Mouse (Mus musculus): Measurements from ENCODE around the gene Olfr93. TPM values are rescaled to one million over a fixed set of nuclear protein-coding genes. Genes with fewer than 3 reads are reported as not detected.

The Olfr93 gene
- not detected in 2 replicates for polyA plus RNA-seq (2014; fragmentation: Nextera tagmentation; extraction: Ambion mirVana)

- no peaks in the 10 kb centered on the region for H3K27me3 ChIP-seq (replicated peaks; ENCODE audit: control insufficient read depth, insufficient read depth, low read length)
- H3K4me3 ChIP-seq (ENCODE audit: low read depth, low read length) = no peak within 1 kb of the TSS
- H3K36me3 ChIP-seq (ENCODE audit: control insufficient read depth, insufficient read depth, low read length) = no peaks in the 10 kb centered on the region
- no peak within 1 kb of the TSS for H3K27ac ChIP-seq (ENCODE audit: low read depth)
- no peak for ATAC-seq (replicated peaks; ENCODE audit: low FRiP score, low TSS enrichment, low read depth)
- no peaks in the 10 kb centered on the region for H3K9me3 ChIP-seq (ENCODE audit: control insufficient read depth, low read length)
- DNase-seq (ENCODE audit: low spot score) = no peak
- no peaks in the 10 kb centered on the region for H3K4me1 ChIP-seq (replicated peaks; ENCODE audit: control insufficient read depth, insufficient read depth, low read length)
- H3K9ac ChIP-seq (ENCODE audit: low read length) = no peak within 1 kb of the TSS
- no peak within 1 kb of the TSS for H3K4me2 ChIP-seq (ENCODE audit: low read length)
Measured at GRCm38 (mm10) chr17:37161394-37161793, at the start of gene Olfr93. Gene Olfr93 (minus strand): TSS chr17:37161494.

GRCm38 (mm10) chr17:37203917-37204236, 42.6 kb upstream of the Olfr93 start:
- H3K4me2 ChIP-seq (ENCODE audit: low read length) = no peak overlapping the region
- no peaks in the 10 kb centered on the region for H3K27me3 ChIP-seq (replicated peaks; ENCODE audit: control insufficient read depth, insufficient read depth, low read length)
- ATAC-seq (replicated peaks; ENCODE audit: low FRiP score, low TSS enrichment, low read depth) = peak; percentile 23; the same call in 1 of the 2 replicates
- H3K4me3 ChIP-seq (ENCODE audit: low read depth, low read length) = no peak overlapping the region
- H3K9ac ChIP-seq (ENCODE audit: low read length) = no peak overlapping the region
- no peak overlapping the region for H3K27ac ChIP-seq (ENCODE audit: low read depth)
- DNase-seq (ENCODE audit: low spot score) = no peak
- H3K9me3 ChIP-seq (ENCODE audit: control insufficient read depth, low read length) = no peaks in the 10 kb centered on the region
- WGBS = 32% methylated on average over 3 of the region's 3 CpGs
- no peaks in the 10 kb centered on the region for H3K36me3 ChIP-seq (ENCODE audit: control insufficient read depth, insufficient read depth, low read length)
- no peaks in the 10 kb centered on the region for H3K4me1 ChIP-seq (replicated peaks; ENCODE audit: control insufficient read depth, insufficient read depth, low read length)

- Histone ChIP-seq H3K9me3 (ENCODE audit: control insufficient read depth, low read length) (no peaks in the 10 kb centered on the region), H3K9ac (ENCODE audit: low read length) (no peak overlapping the region), H3K27ac (ENCODE audit: low read depth) (no peak overlapping the region), H3K4me1 (replicated peaks; ENCODE audit: control insufficient read depth, insufficient read depth, low read length) (no peaks in the 10 kb centered on the region), H3K4me2 (ENCODE audit: low read length) (no peak overlapping the region), H3K27me3 (replicated peaks; ENCODE audit: control insufficient read depth, insufficient read depth, low read length) (no peaks in the 10 kb centered on the region), H3K36me3 (ENCODE audit: control insufficient read depth, insufficient read depth, low read length) (no peaks in the 10 kb centered on the region), H3K4me3 (ENCODE audit: low read depth, low read length) (no peak overlapping the region)
- peak; percentile 76; the same call in 1 of the 2 replicates for ATAC-seq (replicated peaks; ENCODE audit: low FRiP score, low TSS enrichment, low read depth)
- WGBS = 0% methylated on average over 4 of the region's 4 CpGs
- DNase-seq (ENCODE audit: low spot score) = peak; percentile 88
Measured at GRCm38 (mm10) chr17:37203206-37203916, 42.1 kb upstream of the Olfr93 start.

GRCm38 (mm10) chr17:37200894-37201293, 39.6 kb upstream of the Olfr93 start, which contains the start of gene Olfr94:
Gene Olfr94 (minus strand): TSS chr17:37200994.
- H3K27me3 ChIP-seq (replicated peaks; ENCODE audit: control insufficient read depth, insufficient read depth, low read length) = peaks cover 21% of the 10 kb centered on the region
- H3K36me3 ChIP-seq (ENCODE audit: control insufficient read depth, insufficient read depth, low read length) = no peaks in the 10 kb centered on the region
- no peak within 1 kb of the TSS for H3K4me3 ChIP-seq (ENCODE audit: low read depth, low read length)
- H3K4me1 ChIP-seq (replicated peaks; ENCODE audit: control insufficient read depth, insufficient read depth, low read length) = peaks cover 3% of the 10 kb centered on the region; the same call in 1 of the 2 replicates
- H3K27ac ChIP-seq (ENCODE audit: low read depth) = no peak within 1 kb of the TSS
- no peaks in the 10 kb centered on the region for H3K9me3 ChIP-seq (ENCODE audit: control insufficient read depth, low read length)
- 82% methylated on average over 2 of the region's 2 CpGs for WGBS
- DNase-seq (ENCODE audit: low spot score) = no peak
- H3K9ac ChIP-seq (ENCODE audit: low read length) = no peak within 1 kb of the TSS
- H3K4me2 ChIP-seq (ENCODE audit: low read length) = no peak within 1 kb of the TSS
- ATAC-seq (replicated peaks; ENCODE audit: low FRiP score, low TSS enrichment, low read depth) = no peak

GRCm38 (mm10) chr17:37196845-37197724, 35.8 kb upstream of the Olfr93 start:
- H3K4me3 ChIP-seq (ENCODE audit: low read depth, low read length) = peak overlapping the region; percentile 46
- peak; percentile 72 for DNase-seq (ENCODE audit: low spot score)
- no peaks in the 10 kb centered on the region for H3K9me3 ChIP-seq (ENCODE audit: control insufficient read depth, low read length)
- 3% methylated on average over 76 of the region's 77 CpGs for WGBS
- H3K9ac ChIP-seq (ENCODE audit: low read length) = no peak overlapping the region
- no peak overlapping the region for H3K27ac ChIP-seq (ENCODE audit: low read depth)
- peak overlapping the region; percentile 81 for H3K4me2 ChIP-seq (ENCODE audit: low read length)
- peak; percentile 93 for ATAC-seq (replicated peaks; ENCODE audit: low FRiP score, low TSS enrichment, low read depth)
- H3K36me3 ChIP-seq (ENCODE audit: control insufficient read depth, insufficient read depth, low read length) = no peaks in the 10 kb centered on the region
- peaks cover 3% of the 10 kb centered on the region; the same call in 1 of the 2 replicates for H3K4me1 ChIP-seq (replicated peaks; ENCODE audit: control insufficient read depth, insufficient read depth, low read length)
- H3K27me3 ChIP-seq (replicated peaks; ENCODE audit: control insufficient read depth, insufficient read depth, low read length) = peaks cover 25% of the 10 kb centered on the region

GRCm38 (mm10) chr17:37194782-37195181, 33.5 kb upstream of the Olfr93 start:
- no peaks in the 10 kb centered on the region for H3K9me3 ChIP-seq (ENCODE audit: control insufficient read depth, low read length)
- DNase-seq (ENCODE audit: low spot score) (no peak), ATAC-seq (replicated peaks; ENCODE audit: low FRiP score, low TSS enrichment, low read depth) (no peak)
- no peaks in the 10 kb centered on the region for H3K36me3 ChIP-seq (ENCODE audit: control insufficient read depth, insufficient read depth, low read length)
- peaks cover 3% of the 10 kb centered on the region; the same call in 1 of the 2 replicates for H3K4me1 ChIP-seq (replicated peaks; ENCODE audit: control insufficient read depth, insufficient read depth, low read length)
- 93% methylated on average over 5 of the region's 5 CpGs for WGBS
- H3K27ac ChIP-seq (ENCODE audit: low read depth) = no peak overlapping the region
- H3K4me2 ChIP-seq (ENCODE audit: low read length) = no peak overlapping the region
- no peak overlapping the region for H3K4me3 ChIP-seq (ENCODE audit: low read depth, low read length)
- H3K9ac ChIP-seq (ENCODE audit: low read length) = no peak overlapping the region
- H3K27me3 ChIP-seq (replicated peaks; ENCODE audit: control insufficient read depth, insufficient read depth, low read length) = peaks cover 25% of the 10 kb centered on the region

GRCm38 (mm10) chr17:37193656-37194055, 32.4 kb upstream of the Olfr93 start, which contains the start of gene Ubd:
Gene Ubd (plus strand): TSS chr17:37193892.
- no peaks in the 10 kb centered on the region for H3K36me3 ChIP-seq (ENCODE audit: control insufficient read depth, insufficient read depth, low read length)
- H3K4me3 ChIP-seq (ENCODE audit: low read depth, low read length) = no peak within 1 kb of the TSS
- H3K27me3 ChIP-seq (replicated peaks; ENCODE audit: control insufficient read depth, insufficient read depth, low read length) = peaks cover 25% of the 10 kb centered on the region
- no peak within 1 kb of the TSS for H3K27ac ChIP-seq (ENCODE audit: low read depth)
- ATAC-seq (replicated peaks; ENCODE audit: low FRiP score, low TSS enrichment, low read depth) (no peak), DNase-seq (ENCODE audit: low spot score) (no peak)
- H3K9me3 ChIP-seq (ENCODE audit: control insufficient read depth, low read length) = no peaks in the 10 kb centered on the region
- 89% methylated on average over 2 of the region's 2 CpGs for WGBS
- peaks cover 3% of the 10 kb centered on the region; the same call in 1 of the 2 replicates for H3K4me1 ChIP-seq (replicated peaks; ENCODE audit: control insufficient read depth, insufficient read depth, low read length)
- no peak within 1 kb of the TSS for H3K9ac ChIP-seq (ENCODE audit: low read length)
- no peak within 1 kb of the TSS for H3K4me2 ChIP-seq (ENCODE audit: low read length)

- DNase-seq (ENCODE audit: low spot score) (no peak), ATAC-seq (replicated peaks; ENCODE audit: low FRiP score, low TSS enrichment, low read depth) (no peak)
- H3K4me2 ChIP-seq (ENCODE audit: low read length) = no peak overlapping the region
- peaks cover 3% of the 10 kb centered on the region; the same call in 1 of the 2 replicates for H3K4me1 ChIP-seq (replicated peaks; ENCODE audit: control insufficient read depth, insufficient read depth, low read length)
- no peaks in the 10 kb centered on the region for H3K36me3 ChIP-seq (ENCODE audit: control insufficient read depth, insufficient read depth, low read length)
- no peak overlapping the region for H3K27ac ChIP-seq (ENCODE audit: low read depth)
- H3K9me3 ChIP-seq (ENCODE audit: control insufficient read depth, low read length) = no peaks in the 10 kb centered on the region
- H3K27me3 ChIP-seq (replicated peaks; ENCODE audit: control insufficient read depth, insufficient read depth, low read length) = peaks cover 24% of the 10 kb centered on the region
- no peak overlapping the region for H3K9ac ChIP-seq (ENCODE audit: low read length)
- H3K4me3 ChIP-seq (ENCODE audit: low read depth, low read length) = no peak overlapping the region
Measured at GRCm38 (mm10) chr17:37193032-37193431, 31.7 kb upstream of the Olfr93 start.

Data from intestine, embryonic 14.5 days (tissue).